Mouse (Mus musculus): ENCODE data around the gene Enox1.

DNA sequence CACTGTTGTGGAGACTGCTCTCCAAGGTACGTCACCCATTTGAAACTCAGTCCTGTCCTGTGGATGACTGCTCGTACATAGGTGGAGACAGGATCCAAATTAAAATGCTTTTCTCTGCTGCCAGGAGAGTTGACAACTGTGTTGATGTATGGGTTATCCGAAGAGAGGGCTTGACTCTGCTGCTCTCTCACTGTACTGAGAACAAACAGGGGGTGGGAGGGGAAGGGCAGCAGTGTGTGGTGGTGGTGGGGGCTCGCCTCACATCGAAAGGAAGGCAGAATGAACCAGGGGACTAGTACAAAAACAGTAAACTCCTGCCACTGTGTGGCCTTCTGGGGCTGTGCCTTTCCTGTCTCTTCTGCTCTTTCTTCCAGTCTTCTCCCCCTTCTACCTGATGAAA lies 317.5 kb downstream of the Enox1 start:
- TF ChIP-seq CTCF (IDR thresholded peaks at IDR 0.05; ENCODE audit: low read depth) = no peak
- no peak for TF ChIP-seq EP300 (IDR thresholded peaks at IDR 0.05; ENCODE audit: low read depth)
